In the genomic region with DNA sequence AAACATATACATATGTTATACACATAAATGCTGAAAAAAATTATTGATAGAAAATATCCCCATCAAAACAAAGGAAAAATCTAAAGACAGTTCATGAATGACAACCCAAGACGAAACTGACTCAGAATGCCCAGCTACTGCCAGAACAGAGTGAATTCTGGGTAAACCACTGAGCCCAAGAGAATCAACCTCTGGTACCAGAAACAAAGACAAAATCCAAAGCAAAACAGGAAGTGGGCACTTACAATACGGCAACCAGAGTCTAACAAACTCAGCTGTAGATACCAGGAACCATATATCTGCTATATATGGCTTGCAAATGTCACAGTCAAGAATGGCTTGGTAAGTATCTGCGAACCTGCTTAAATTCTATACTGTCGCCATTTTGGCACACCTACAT, we compare ENCODE assay signal across 22 mouse cellular contexts. TPM values are rescaled to one million over a fixed set of nuclear protein-coding genes. Genes with fewer than 3 reads are reported as not detected.
DNase-seq lines count a peak whose midpoint lies in the region; ATAC-seq lines count a peak whose summit lies in the region.
"Had no signal": no experiment of that assay in that cellular context is flagged by ENCODE, and none has a peak within 500 bp of the region (broad histone marks: within the 10 kb centered on the region; RNA-seq: fewer than 3 reads in every experiment).

No protein-coding gene starts in this region.

- peaks cover 5% of the 10 kb centered on the region; the same call in 1 of the 2 replicates for H3K36me3 ChIP-seq in kidney, embryonic 14.5 days (ENCODE audit: control insufficient read depth, insufficient read depth, low read length)

- H3K4me3 ChIP-seq in kidney, embryonic 14.5 days (ENCODE audit: low read length), result no peak overlapping the region
- H3K4me3 ChIP-seq: forebrain, embryonic 13.5 days; heart, embryonic 12.5 days; liver, embryonic 15.5 days; midbrain, embryonic 10.5 days; stomach, embryonic 15.5 days had no signal

- no peak overlapping the region for H3K27ac ChIP-seq in kidney, embryonic 14.5 days (ENCODE audit: low read depth, low read length)
- H3K27ac ChIP-seq: forebrain, embryonic 13.5 days; liver, embryonic 15.5 days; midbrain, embryonic 10.5 days; stomach, embryonic 15.5 days had no signal

- H3K4me2 ChIP-seq in kidney, embryonic 14.5 days (replicated peaks; ENCODE audit: low read depth, low read length), result no peak overlapping the region
- H3K4me2 ChIP-seq: forebrain, embryonic 13.5 days; heart, embryonic 12.5 days; liver, embryonic 15.5 days; stomach, embryonic 15.5 days had no signal

- WGBS in kidney, embryonic 14.5 days, result 92% methylated on average over 4 of the region's 4 CpGs

- no peaks in the 10 kb centered on the region for H3K27me3 ChIP-seq in kidney, embryonic 14.5 days (ENCODE audit: control insufficient read depth, insufficient read depth, low read length)
- H3K27me3 ChIP-seq: forebrain, embryonic 13.5 days; heart, embryonic 12.5 days; liver, embryonic 15.5 days; stomach, embryonic 15.5 days had no signal

- peaks cover 12% of the 10 kb centered on the region; the same call in 1 of the 2 replicates for H3K9me3 ChIP-seq in kidney, embryonic 14.5 days (ENCODE audit: control insufficient read depth, low read length)
- H3K9me3 ChIP-seq: liver, embryonic 15.5 days had no signal

- H3K9ac ChIP-seq in kidney, embryonic 14.5 days (ENCODE audit: low read depth, low read length), result no peak overlapping the region
- H3K9ac ChIP-seq: forebrain, embryonic 13.5 days; heart, embryonic 12.5 days; liver, embryonic 15.5 days; stomach, embryonic 15.5 days had no signal

- no peaks in the 10 kb centered on the region for H3K4me1 ChIP-seq in kidney, embryonic 14.5 days (ENCODE audit: control insufficient read depth, insufficient read depth, low read length)
- H3K4me1 ChIP-seq: liver, embryonic 15.5 days had no signal

- DNase-seq in thymus, postnatal 0 days (ENCODE audit: low spot score), result peak; percentile 78
- DNase-seq in thymus, postnatal 36 days, result no peak
- peak; percentile 9 for DNase-seq in NIH3T3 (ENCODE audit: low read depth)
- DNase-seq in kidney, adult 18-20 months, result no peak
- DNase-seq: cerebellum, postnatal 10 days; heart, postnatal 4 days; kidney, adult 9 months; lung, postnatal 14 days; right cerebral cortex, postnatal 4 days had no signal

- ATAC-seq in megakaryocyte progenitor cell, adult 5-6 weeks (replicated peaks; ENCODE audit: poor library complexity), result peak; percentile 54
- no peak for ATAC-seq in frontal cortex, adult (ENCODE audit: low TSS enrichment)
- ATAC-seq in kidney, embryonic 14.5 days (ENCODE audit: low FRiP score, low TSS enrichment), result no peak
- ATAC-seq: forebrain, embryonic 13.5 days had no signal

RNA-seq across cellular contexts. Expression of a gene that starts 5.6 kb away (rescaled TPM):
- 0.29 and 0.49 TPM in 2 replicates for polyA plus RNA-seq in thymus, postnatal 0 days (2015; fragmentation: Nextera tagmentation; extraction: Ambion mirVana)
- total RNA-seq in megakaryocyte progenitor cell, adult 5-6 weeks (2015), result 0.10 TPM in 1 of 2 replicates, not detected in the other
- 0.17 TPM in 1 of 2 replicates, not detected in the other for total RNA-seq in megakaryocyte progenitor cell, adult 5-6 weeks (2017)
- 0.31 and 0.76 TPM in 2 replicates for polyA plus RNA-seq in kidney, embryonic 14.5 days (2014; fragmentation: Nextera tagmentation; extraction: Ambion mirVana)
- total RNA-seq: monocyte, adult 5-6 weeks had no signal

RNA-seq across cellular contexts. Expression of a gene that starts 8.2 kb away (rescaled TPM):
- 7.7 and 7.9 TPM in 2 replicates for polyA plus RNA-seq in thymus, postnatal 0 days (2015; fragmentation: Nextera tagmentation; extraction: Ambion mirVana)
- total RNA-seq in megakaryocyte progenitor cell, adult 5-6 weeks (2015), result 0.66 and 1.0 TPM in 2 replicates
- 0.50 and 1.1 TPM in 2 replicates for total RNA-seq in megakaryocyte progenitor cell, adult 5-6 weeks (2017)
- 18.8 and 35.7 TPM in 2 replicates for polyA plus RNA-seq in kidney, embryonic 14.5 days (2014; fragmentation: Nextera tagmentation; extraction: Ambion mirVana)

RNA-seq across cellular contexts. Expression of a gene that starts 14.8 kb away (rescaled TPM):
- 0.17 and 0.36 TPM in 2 replicates for polyA plus RNA-seq in thymus, postnatal 0 days (2015; fragmentation: Nextera tagmentation; extraction: Ambion mirVana)
- not detected in 2 replicates for total RNA-seq in megakaryocyte progenitor cell, adult 5-6 weeks (2015)
- total RNA-seq in megakaryocyte progenitor cell, adult 5-6 weeks (2017), result not detected in 2 replicates
- polyA plus RNA-seq in kidney, embryonic 14.5 days (2014; fragmentation: Nextera tagmentation; extraction: Ambion mirVana), result not detected in 2 replicates
- total RNA-seq: gastrocnemius, postnatal 4 days; heart, postnatal 4 days; layer of hippocampus, postnatal 14 days; left cerebral cortex, postnatal 14 days had no signal
- polyA plus RNA-seq: forebrain, embryonic 13.5 days; heart, embryonic 12.5 days; midbrain, embryonic 10.5 days; neural tube, embryonic 14.5 days had no signal

RNA-seq across cellular contexts. Expression of a gene that starts 51.7 kb away (rescaled TPM):
- polyA plus RNA-seq in thymus, postnatal 0 days (2015; fragmentation: Nextera tagmentation; extraction: Ambion mirVana), result 0.35 and 0.53 TPM in 2 replicates
- total RNA-seq in megakaryocyte progenitor cell, adult 5-6 weeks (2015), result not detected in 2 replicates
- total RNA-seq in megakaryocyte progenitor cell, adult 5-6 weeks (2017), result not detected in 2 replicates
- 8.3 and 9.5 TPM in 2 replicates for polyA plus RNA-seq in kidney, embryonic 14.5 days (2014; fragmentation: Nextera tagmentation; extraction: Ambion mirVana)
- total RNA-seq: monocyte, adult 5-6 weeks had no signal

Comparison
In these comparisons a context has a peak if more than half of its experiments do, and no peak if none do; other contexts are left out.
1. DNase-seq: peak in thymus, postnatal 0 days (single experiment) and NIH3T3 (single experiment); none in thymus, postnatal 36 days (0 of 2) and kidney, adult 18-20 months (single experiment).